Mouse (Mus musculus) heart, postnatal 14 days (tissue): ENCODE data around the gene Pole. TPM values are rescaled to one million over a fixed set of nuclear protein-coding genes. Genes with fewer than 3 reads are reported as not detected.

Source experiments
- DNase-seq, 2 experiments: peaks; one replicate each; pipeline ENCODE4 v3.0.0; 2021 to 2022
- intact Hi-C: fragments of 180-260 bp; cut with DNase I; formaldehyde crosslinking; loops from one replicate; pipeline ENCODE4 v1.15.1; 2025
- total RNA-seq, 2 experiments: library from RNA; stranded (reverse); gene quantifications; 2 replicates each; pipeline ENCODE4 v1.2.3; 2021

Pole gene
- total RNA-seq, 2 experiments from 2014 or later: 2.4 to 3.9 TPM

DNA sequence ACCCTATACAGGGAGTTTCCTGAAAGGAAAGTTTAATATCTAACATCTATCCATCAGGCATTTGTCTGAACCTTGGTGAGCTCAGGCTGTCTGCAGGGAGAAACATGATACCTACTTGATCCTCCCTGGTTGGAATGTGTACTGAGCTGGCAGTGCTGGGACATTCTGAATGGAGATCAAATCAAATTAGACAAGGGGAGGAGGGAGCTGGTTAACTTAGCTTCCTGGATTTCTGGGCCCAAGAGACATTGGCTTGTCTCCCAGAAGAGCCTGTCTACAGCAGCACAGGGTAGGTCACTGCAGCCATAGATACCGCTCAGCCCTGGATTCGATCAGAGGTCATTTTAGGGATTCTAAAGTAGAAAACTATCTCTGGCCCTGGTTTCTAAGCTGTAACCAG is 52.7 kb downstream of the Pole start:
- intact Hi-C loops: no loop called here
- DNase-seq: peak in 1 of 2 experiments; percentile 17

- intact Hi-C loops: no loop called here
- peak; percentile 18 to 39 for DNase-seq
Observed at GRCm38 (mm10) chr5:110342648-110343284, 56.7 kb downstream of the Pole start, which contains the start of gene P2rx2. P2rx2 (minus strand) TSS chr5:110343212.

- DNase-seq: no peak
- intact Hi-C loops: no loop called here
Observed at GRCm38 (mm10) chr5:110344524-110344923, 58.4 kb downstream of the Pole start, which contains the start of gene Lrcol1. Lrcol1 (plus strand) TSS chr5:110344730.

GRCm38 (mm10) chr5:110345553-110345952 is 59.4 kb downstream of the Pole start:
- intact Hi-C loops: no loop called here

DNA sequence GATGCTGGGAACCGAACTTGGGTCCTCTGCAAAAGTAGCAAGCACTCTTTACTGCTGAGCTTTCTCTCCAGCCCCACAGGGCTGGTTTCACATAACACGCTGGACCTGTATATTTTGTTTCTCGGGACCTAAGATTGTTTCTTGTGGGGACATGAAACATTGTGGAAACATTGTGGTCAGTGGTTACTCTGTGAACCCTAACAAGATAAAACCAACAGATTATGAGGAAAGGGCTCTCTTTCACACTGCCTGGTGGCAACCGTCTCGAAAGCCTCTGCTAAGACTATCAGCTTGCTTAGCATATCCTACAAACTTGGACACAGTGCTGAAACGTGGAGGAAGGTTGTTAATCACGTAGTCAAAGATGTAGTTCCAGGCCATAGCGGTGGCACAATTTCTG is 60.9 kb downstream of the Pole start:
- intact Hi-C loops: no loop called here
- DNase-seq: no peak

More at GRCm38 (mm10) chr5:110345553-110345952, 59.4 kb downstream of the Pole start:
- DNase-seq: no peak

DNA sequence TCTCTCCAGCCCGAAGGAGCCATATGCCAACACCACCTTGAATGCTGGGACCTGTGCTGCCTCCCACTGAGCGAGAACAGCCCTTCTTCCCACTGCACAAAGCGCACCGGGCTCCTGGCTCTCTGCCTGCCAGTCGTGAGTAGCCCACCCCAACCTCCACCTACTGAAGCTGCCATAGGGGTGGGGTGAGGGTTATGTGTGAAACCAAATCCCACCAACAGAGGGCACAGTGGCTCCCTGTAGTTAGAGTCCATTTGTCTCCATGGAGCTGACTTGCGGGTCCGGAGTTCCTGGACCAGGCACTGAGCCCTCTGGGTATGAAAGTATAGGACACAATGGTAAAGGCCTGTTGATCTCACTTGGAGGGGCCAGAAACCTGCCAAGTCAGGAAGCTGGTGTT is 68.6 kb downstream of the Pole start:
- intact Hi-C loops: no loop called here

GRCm38 (mm10) chr5:110357531-110358179 is 71.5 kb downstream of the Pole start:
- DNase-seq: peak; percentile 76 to 89
- intact Hi-C loops: loop anchor here (1.0 to 2.0 kb wide), 2 partner anchors 71 to 279 kb away; no protein-coding TSS in a partner anchor

More for the DNA sequence above, 68.6 kb downstream of the Pole start:
- peak in 1 of 2 experiments; percentile 49 for DNase-seq

DNA sequence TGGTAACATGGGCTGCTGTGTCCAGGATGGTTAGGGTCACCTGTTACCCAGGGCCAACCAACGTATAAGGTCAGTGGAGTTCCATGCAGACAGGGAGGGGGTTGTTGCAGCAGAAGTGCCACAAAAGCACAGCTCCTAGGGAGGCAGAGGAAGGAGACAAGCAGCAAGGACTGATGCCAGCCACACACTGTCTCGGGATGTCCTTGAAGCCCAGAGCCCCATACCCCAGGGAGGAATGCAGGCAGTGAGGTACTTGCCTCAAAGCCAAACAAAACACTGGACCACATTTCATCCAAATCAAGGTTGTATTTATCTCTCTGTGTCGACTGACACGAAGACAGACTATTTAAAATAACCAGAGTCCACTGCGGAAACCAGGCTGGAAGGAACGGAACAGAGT is 75.4 kb downstream of the Pole start:
- DNase-seq: no peak
- intact Hi-C loops: no loop called here

DNA sequence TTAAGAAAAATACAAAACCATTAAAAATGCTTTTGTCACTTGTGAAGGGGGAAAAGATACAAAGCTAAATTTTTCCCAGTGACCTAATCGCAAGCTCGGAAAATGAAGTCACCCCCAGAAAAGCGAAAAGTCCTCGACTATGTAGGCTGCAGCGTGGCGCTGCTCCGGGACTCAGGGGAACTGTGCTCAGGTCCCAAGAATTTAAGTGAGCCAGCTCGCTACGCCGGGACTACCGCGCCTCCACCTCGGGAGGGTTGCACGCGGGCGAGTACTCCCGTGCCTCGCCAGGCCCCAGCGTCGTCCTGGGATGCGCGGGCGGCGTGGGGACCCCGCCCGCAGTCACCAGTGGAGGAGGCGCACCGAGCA is 76.7 kb downstream of the Pole start:
- intact Hi-C loops: no loop called here

DNA sequence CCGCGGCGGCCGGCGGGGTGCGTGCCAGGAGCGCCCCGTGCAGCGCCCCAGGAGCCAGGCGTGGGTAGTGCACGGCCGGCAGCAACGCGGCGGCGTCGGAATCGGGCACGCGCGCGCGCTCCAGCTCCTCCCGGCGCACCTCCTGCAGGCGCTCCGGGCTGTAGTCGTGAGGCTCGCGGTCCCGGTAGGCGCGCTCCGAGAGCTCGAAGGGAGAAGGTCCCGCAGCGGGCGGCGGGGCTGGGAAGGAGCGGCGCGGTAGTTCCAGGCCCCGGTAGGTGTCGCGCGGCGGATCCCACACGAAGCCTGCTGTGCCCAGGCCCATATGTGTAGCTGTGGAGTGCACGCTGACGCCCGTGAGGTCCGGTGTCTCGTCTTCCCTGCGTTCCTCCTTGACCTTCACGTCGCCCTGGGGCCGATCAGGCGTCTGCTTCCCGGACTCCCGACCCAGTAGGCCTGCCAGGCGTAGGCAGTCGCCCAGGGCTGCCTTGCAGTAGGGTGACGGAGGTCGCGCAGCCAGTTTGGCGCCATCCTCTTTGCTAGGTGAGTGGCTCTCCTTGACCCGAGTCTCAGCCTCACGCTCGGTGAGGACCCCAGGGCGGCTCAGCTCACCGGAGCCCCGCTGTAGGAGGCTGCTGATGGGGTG is 77.2 kb downstream of the Pole start:
- peak; percentile 85 to 88 for DNase-seq
- intact Hi-C loops: no loop called here

More for the DNA sequence above, 76.7 kb downstream of the Pole start:
- no peak for DNase-seq

DNA sequence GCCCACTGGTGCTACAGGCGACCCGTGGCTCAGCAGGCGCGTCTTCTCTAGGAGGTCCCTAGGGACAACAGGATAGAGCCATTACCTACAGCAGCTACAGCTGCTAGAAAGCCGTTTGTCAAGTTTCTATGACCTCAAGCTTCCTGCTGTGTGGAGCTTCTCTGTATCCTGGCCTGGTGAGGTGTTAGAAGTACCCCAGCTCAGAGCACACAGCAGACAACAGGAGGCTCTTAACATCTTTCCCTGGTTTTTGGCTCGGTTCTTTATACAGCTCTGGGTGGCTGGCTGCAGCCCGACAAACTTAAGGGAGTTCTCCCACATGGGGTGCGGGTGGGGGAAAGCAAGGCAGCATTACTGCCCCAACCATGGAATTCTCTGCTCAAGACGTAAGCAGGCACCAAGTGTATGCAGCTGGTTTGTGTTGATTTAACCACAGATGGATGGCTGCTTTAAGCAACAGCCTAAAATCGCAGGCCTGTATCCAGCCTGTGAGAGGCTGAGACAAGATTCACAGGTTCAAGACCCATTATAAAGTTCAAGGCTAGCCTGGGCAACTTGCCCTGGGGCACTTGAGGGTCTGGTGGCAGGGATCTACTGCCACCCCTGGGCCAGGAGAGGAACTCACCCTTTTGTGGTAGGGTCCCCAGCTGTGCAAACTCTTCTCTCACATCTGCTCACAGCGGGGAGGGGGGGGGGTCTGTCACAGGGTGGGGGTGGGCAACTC is 77.9 kb downstream of the Pole start:
- intact Hi-C loops: no loop called here
- no peak for DNase-seq

DNA sequence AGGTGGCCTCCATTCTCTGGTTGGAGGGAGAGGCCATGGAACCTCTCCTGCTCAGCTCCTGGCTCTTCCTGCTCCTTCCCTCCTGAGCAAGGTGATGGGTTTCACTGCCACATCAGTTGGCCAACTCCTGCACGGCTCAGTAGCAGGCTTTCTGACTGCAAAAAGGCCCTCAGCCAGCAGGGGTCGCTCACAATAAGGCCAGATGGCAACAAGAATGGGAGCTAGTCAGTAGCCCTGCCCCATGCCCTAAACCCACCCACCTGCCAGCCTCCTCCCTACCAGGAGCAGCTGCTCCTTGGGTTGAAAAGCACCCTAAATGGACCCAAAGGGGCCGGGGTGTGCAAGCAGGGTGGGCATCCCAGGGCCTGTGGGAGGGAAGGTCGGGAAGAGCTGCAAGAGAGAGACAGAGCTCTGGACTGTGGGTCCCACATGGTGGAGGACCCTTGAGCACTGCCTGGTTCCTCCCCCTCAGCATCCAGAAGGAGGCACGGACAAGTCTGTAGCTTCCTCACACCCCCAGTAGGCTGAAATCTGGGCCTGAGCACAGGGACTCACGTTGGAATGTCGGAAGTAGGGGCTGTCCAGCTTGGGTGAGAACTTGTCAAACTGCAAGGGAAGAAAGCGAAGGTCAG is 90.8 kb downstream of the Pole start:
- intact Hi-C loops: loop anchor here (2.0 kb wide), 1 partner anchor 58 kb away; no protein-coding TSS in a partner anchor
- DNase-seq: peak; percentile 74 to 83

GRCm38 (mm10) chr5:110378181-110378583 is 92.1 kb downstream of the Pole start:
- no peak for DNase-seq
- intact Hi-C loops: no loop called here

GRCm38 (mm10) chr5:110379086-110379485 is 93.0 kb downstream of the Pole start:
- intact Hi-C loops: no loop called here
- no peak for DNase-seq

DNA sequence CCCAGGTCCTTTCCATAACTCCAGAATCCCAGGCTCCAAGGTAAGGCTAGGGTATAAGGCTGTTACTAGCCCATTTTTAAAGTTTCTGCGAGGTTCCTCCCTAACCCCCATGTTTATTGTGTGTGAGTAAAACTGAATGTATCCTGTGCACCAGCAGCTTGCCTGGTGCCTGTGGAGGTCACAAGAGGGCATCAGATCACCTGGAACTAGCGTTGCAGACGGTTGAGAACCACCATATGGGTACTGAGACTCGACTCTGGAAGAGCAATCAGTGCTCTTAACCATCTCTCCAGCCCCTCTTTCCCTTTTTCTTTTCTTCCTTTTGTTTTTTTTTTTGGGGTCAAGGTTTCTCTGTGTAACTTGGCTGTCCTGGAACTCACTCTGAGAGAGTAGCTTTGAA is 93.7 kb downstream of the Pole start:
- intact Hi-C loops: no loop called here
- no peak for DNase-seq

GRCm38 (mm10) chr5:110384491-110384890 is 98.4 kb downstream of the Pole start:
- no peak for DNase-seq
- intact Hi-C loops: no loop called here

- no peak for DNase-seq
- intact Hi-C loops: no loop called here
Observed at GRCm38 (mm10) chr5:110385263-110385662, 99.2 kb downstream of the Pole start.

- peak; percentile 73 to 76 for DNase-seq
- intact Hi-C loops: no loop called here
Observed at GRCm38 (mm10) chr5:110386371-110387330, 100.5 kb downstream of the Pole start.
